Mouse (Mus musculus) large intestine, adult 2 months (tissue): Measurements from ENCODE around the gene Fam69a. TPM values are rescaled to one million over a fixed set of nuclear protein-coding genes. Genes with fewer than 3 reads are reported as not detected.
"Not testable (repeated sequence)": the region's sequence is repeated elsewhere in the genome, so short reads cannot be mapped to it uniquely, and the experiment has no call there.

Experiments used
- DNase-seq: peaks from one replicate; pipeline ENCODE4 v3.0.0-alpha.2; 2012; ENCODE audit warnings: low read depth, low spot score
- WGBS: fragments of 180-500 bp; shearing (Covaris S2); methylation state at CpG from one replicate; pipeline ENCODE4 v1.1.7; 2018; 5-methylcytosine and 5-hydroxymethylcytosine counted together
- polyA plus RNA-seq: library from polyadenylated mRNA; depleted of rRNA; stranded (reverse); fragments of >200 nt; gene quantifications from 2 replicates; pipeline ENCODE4 v1.2.3, GENCODE M21; 2012

Gene Fam69a
- polyA plus RNA-seq, 1 experiment: 1.8 TPM

- no peak for DNase-seq
- 48% methylated on average over 5 of the region's 5 CpGs for WGBS
These were observed 36.2 kb downstream of the Fam69a start for GRCm38 (mm10) chr5:107950643-107951042.

DNA sequence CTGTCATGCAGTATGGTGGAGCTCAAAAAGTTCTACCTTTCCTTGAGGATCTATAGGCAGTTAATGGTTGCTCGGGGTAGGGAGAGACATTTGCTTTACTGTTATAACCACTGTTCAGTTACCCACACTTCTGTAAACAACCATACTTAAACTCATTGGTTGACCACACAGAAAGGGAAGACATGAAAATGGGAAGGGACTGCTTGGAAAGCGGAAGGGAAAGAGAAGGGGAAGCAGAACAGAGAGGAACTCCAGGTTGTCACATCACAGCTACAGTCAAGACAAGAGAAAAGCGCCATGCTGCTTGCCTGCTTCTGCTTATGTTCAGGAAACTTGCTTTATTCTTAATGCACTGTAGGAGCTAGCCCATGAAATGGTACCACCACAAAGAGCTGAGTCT lies 37.3 kb downstream of the Fam69a start:
- DNase-seq: no peak
- WGBS: 48% methylated on average over 3 of the region's 3 CpGs

- peak; percentile 52 for DNase-seq
- WGBS: 13% methylated on average over 1 of the region's 1 CpGs
These were observed 38.0 kb downstream of the Fam69a start for GRCm38 (mm10) chr5:107948899-107949298.

- 20% methylated on average over 2 of the region's 2 CpGs for WGBS
- no peak for DNase-seq
These were observed 39.3 kb downstream of the Fam69a start for GRCm38 (mm10) chr5:107947548-107947947.

DNA sequence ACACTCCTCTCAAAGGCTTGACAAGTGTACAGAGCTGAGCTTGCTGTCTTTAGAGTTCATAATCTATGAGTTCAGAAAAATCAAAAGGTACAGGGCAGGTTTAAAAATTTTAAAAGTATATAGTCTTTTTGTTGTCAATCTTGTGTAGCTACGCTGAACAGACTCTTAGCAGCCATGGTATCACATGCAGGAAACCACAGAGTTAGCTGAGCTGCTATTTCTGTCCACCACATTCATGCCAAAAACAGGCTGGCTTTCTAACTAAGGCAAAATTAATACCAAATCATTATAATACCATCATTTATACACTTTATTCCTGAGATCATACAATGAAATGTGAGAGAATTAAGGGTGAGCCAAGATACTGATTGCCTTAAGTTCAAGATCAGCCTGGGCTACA lies 40.4 kb downstream of the Fam69a start:
- DNase-seq: no peak
- WGBS: 90% methylated on average over 1 of the region's 1 CpGs

DNA sequence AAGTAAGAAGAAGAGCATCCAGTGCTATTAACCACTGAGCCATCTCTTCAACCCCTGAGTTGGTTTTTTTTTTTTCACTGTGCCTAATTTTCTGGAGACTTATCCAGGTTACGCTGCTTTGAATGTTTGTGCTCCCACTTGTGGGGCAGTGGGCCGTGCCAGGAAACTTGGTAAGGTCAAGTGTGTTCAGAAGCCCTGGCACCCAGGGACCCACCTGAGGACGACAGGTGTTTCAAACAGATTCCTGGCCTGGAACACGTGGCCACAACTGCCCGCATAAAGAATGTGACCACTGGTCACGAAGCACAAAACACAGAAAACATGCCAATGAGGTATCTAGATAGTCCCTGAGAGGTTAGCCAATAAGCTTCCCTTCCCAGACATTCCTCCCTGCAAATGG lies 43.4 kb downstream of the Fam69a start:
- DNase-seq: no peak
- 94% methylated on average over 6 of the region's 6 CpGs for WGBS

- WGBS: 38% methylated on average over 1 of the region's 1 CpGs
- no peak for DNase-seq
These were observed 43.9 kb downstream of the Fam69a start for GRCm38 (mm10) chr5:107942941-107943340.

DNA sequence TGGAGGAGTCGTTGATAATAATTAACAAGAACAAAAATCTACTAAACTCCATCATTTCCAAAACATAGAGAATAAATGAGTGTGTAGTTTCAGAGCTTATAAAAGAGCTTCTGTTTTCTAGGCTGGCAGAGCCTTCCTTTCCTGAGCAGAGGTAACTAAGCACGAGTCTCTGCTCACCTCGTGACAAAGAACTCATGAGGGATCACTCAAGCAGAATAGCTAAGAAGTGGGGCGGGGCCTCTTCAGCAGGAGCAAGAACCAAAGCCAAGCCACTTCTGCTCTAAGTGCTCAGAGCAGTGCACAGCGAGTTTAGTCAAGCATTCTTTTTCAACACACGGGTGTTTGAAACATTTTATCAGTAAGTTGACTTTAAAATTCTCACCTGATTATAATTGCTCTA lies 45.7 kb downstream of the Fam69a start:
- no peak for DNase-seq
- 54% methylated on average over 6 of the region's 6 CpGs for WGBS

DNA sequence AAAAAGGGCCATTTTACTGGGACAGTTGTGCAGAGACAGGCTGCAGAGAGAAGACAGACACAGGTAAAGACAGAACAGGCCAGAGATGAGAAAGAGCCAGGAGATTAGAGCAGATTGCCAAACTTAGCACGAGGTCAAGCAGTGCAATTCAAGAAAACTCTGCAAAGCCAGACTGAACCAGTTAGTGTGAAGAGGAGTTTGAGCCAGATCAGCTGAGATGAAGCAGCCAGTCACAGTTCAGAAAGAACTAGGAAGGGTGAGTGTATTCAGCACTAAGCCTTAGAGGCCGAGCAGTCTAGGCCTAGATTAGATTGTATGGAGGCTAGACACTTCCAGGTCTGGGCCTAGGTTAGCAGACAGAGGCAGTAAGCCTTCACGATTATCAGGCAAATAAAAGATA lies 47.2 kb downstream of the Fam69a start:
- 83% methylated on average over 3 of the region's 3 CpGs for WGBS
- no peak for DNase-seq

DNA sequence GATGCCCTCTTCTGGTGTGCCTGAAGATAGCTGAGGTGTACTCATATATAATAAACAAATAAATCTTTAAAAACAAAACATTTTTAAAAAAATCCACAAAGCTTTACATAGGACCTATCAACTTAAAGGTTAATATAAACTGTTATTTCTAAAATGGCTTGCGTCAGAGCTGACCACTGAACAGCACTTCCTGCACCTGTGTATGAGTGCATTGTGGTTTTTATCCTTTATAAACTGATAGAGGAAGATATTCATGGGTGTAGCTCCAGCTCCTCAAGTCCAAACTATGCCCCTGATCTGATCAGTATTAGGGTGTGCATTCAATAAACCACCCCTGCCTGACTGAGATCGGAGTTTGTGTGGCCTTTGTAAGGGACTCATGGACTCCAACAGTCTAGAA lies 48.0 kb downstream of the Fam69a start:
- WGBS: 93% methylated on average over 2 of the region's 2 CpGs
- DNase-seq: no peak

DNA sequence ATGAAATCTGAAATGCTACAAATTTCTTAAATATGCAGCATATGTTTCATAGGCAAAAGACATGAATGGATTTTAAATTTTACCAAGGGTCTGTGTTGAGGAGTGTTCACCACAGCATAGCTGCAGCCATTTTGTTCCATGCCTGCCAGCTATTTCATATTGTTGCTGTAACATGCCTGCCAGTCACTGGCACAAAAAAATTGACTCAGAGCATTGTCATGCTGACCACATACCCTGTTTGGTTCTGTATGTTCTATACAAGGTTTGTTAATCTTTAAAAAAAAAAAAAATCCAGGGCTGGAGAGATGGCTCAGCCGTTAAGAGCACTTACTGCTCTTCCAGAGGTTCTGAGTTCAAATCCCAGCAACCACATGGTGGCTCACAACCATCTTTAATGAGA lies 48.4 kb downstream of the Fam69a start:
- WGBS: 55% methylated on average over 1 of the region's 1 CpGs
- not testable (repeated sequence) for DNase-seq

- 89% methylated on average over 10 of the region's 10 CpGs for WGBS
- no peak for DNase-seq
These were observed 50.1 kb downstream of the Fam69a start for GRCm38 (mm10) chr5:107936625-107937389.

- no peak for DNase-seq
- 93% methylated on average over 10 of the region's 10 CpGs for WGBS
These were observed 51.9 kb downstream of the Fam69a start for GRCm38 (mm10) chr5:107934770-107935543.

DNA sequence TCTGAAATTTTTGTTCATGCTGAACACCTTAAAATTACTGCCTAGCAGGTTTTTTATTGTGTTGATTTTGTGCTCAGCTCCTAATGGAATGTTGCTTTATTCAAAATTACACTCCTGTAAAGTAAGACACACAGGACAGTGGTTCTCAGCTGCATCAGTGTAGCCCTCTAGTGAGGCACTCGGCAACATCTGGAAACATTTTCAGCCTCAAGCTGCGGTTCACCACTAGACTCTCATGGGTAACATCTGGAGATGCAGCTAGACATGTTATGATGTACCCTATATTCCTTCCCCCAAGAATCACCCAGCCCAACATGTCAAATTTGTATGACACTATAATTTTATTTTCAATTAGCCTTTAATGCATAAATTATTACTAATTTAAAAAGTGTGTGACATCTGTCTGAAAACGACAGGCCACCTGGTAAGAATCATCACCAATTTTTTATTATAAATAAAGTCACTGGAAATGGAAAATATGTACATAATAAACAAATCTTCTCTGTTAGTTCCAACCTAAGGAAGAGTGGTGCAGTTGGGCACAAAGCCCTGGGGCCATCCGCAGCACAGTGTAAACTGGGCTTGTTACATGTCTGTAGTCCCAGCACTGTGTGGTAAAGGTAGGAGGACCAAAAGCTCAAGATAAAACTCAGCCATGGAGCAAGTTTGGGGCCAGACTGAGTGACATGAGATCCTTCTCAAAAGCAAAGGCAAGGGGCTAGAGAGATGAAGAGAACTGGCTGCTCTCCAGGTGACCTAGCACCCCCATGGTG lies 53.5 kb downstream of the Fam69a start:
- 71% methylated on average over 4 of the region's 4 CpGs for WGBS
- DNase-seq: no peak

DNA sequence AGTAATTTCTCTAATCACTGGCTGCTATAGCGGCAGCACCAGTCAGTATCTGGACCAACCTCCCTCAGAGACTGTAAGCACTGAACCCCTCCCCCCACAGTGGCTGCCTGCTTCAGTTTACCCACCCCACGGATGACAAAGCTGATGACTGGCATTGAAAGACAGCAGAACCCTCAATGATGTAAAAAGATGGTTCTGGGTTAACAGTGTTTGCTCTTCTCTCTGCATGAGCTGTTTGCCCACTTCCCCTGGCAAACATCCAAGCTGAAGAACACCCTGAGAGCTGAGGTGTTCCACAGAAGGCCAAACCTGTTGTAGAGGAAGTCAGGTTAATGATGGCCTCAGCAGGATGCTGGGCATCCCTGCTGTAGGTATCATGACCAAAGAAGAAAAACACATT lies 54.3 kb downstream of the Fam69a start:
- WGBS: 42% methylated on average over 2 of the region's 2 CpGs
- no peak for DNase-seq

DNA sequence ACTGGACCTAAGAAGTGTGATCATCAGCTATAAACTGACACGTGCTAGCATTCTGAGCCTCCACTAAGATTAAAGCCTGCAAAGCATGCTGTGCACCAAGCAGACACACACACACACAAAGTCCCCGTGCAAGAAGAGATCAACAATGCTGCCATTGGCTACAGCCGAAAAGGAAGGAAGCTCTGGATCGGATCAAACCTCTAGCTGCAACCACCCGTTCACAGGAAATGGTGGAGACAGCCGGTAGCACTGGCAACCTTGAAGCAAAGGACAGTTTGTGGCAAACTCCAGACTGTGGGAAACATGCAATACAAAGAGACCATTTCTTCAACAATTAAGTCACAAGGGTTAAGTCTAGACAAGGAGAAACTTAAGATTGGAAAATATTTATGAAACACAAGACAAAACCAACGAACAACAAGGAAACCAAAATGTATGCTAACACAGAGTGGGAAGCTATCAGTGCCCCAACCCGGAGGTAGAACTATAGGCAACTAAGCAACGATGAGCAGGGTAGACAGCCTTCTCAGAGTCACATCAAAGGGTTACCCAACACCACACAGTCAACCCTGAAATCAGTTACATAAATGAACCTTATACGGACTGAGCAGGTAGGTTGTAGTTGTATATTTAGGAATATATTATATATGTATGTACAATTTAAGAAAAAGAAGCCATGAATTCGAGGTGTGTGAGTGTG lies 60.2 kb downstream of the Fam69a start:
- 68% methylated on average over 11 of the region's 11 CpGs for WGBS
- no peak for DNase-seq

- DNase-seq: no peak
- WGBS: 78% methylated on average over 8 of the region's 8 CpGs
These were observed 62.3 kb downstream of the Fam69a start for GRCm38 (mm10) chr5:107924564-107924963.

DNA sequence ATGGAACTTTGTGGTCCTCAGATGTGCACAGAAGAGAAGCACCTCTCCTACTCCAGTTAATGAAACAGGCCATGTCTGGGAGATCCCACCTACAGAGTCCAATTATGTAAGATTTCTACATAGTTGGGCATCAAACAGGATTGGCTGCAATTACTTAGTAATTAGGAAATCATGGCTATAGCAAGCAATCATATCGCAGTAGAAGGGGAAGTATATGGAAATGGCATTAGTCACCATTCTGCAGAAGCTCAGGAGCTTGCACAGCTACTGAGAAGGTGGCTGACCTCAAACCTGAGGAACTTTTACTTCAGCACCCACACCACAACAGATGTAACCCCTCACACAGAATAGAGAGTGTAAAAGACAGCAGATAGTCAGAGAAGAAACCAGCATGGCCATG lies 64.0 kb downstream of the Fam69a start:
- no peak for DNase-seq
- 83% methylated on average over 1 of the region's 1 CpGs for WGBS

- peak; percentile 50 for DNase-seq
- 83% methylated on average over 2 of the region's 2 CpGs for WGBS
These were observed 65.3 kb downstream of the Fam69a start for GRCm38 (mm10) chr5:107921400-107922252.
